Comparison of ENCODE assay signal across 8 mouse cellular contexts in the genomic region with DNA sequence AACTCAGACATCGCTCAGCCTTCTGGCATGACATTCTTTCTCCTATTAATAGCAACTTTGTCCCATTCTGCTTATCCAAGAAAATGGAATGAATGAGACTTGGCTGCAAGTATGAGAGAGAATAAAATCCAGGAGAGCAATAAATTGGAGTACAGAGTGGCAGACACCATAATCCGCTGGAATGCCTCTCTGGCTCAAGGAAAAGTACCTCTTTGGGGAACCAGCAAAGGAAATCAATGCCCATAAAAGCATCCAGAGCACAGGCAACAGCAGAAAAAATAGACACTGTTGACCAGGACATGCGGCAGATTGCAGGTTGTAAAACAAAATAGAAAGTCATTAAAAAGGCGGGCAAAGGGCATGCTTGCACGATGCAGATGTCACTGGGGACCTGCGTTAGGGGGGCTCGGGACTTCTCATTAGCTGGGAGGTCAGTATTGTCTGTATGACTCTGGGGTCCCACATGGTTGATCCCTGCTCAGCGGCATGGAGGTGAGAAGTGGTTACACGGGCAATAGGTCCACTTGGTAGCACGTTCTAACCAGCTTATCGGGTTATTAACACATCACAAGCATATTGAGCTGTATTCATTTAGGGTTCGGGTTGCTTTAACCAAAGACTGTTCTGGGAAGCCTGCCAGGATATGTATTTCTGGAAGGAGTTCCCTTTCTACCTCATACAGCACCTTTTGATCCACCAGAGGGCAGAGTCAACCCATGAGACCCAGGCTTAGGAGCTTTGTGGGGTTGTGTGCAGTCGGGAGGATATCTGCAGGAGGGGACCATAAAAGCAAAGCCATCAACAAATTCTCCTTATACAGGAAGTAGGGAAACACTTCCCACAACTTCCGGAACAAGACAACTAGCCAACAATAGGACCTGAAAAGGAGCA.
DNase-seq lines count a peak whose midpoint lies in the region; ATAC-seq lines count a peak whose summit lies in the region.

No protein-coding gene starts in this region.

- no peak overlapping the region for H3K9ac ChIP-seq in forebrain, embryonic 15.5 days (replicated peaks)
- no peak overlapping the region for H3K9ac ChIP-seq in hindbrain, embryonic 14.5 days
- H3K9ac ChIP-seq in neural tube, embryonic 11.5 days (ENCODE audit: low read length) = no peak overlapping the region

- H3K27ac ChIP-seq in forebrain, embryonic 15.5 days (replicated peaks) = no peak overlapping the region
- H3K27ac ChIP-seq in hindbrain, embryonic 14.5 days = no peak overlapping the region
- no peak overlapping the region for H3K27ac ChIP-seq in neural tube, embryonic 11.5 days (ENCODE audit: low read depth, low read length)

- H3K4me1 ChIP-seq in forebrain, embryonic 15.5 days = peaks cover 34% of the 10 kb centered on the region
- H3K4me1 ChIP-seq in hindbrain, embryonic 14.5 days (replicated peaks; ENCODE audit: control insufficient read depth, insufficient read depth, low read length) = peaks cover 29% of the 10 kb centered on the region
- H3K4me1 ChIP-seq in neural tube, embryonic 11.5 days (ENCODE audit: control insufficient read depth, insufficient read depth, low read length) = peaks cover 6% of the 10 kb centered on the region

- DNase-seq in NIH3T3 (ENCODE audit: low read depth) = peak; percentile 6
- DNase-seq in brain, adult 2 months (ENCODE audit: low read depth, low spot score) = peak; percentile 95
- DNase-seq in hindbrain, embryonic 14.5 days (ENCODE audit: low spot score) = peak; percentile 73
- peak; percentile 52 for DNase-seq in left cerebral cortex, adult 11 months (ENCODE audit: low spot score)
- DNase-seq in neural tube, embryonic 11.5 days (ENCODE audit: low spot score) = peak; percentile 35
- no peak for DNase-seq in thymus, postnatal 4 days
- DNase-seq in testis, postnatal 14 days (ENCODE audit: low spot score) = no peak

- WGBS in forebrain, embryonic 15.5 days = 51% methylated on average over 14 of the region's 14 CpGs
- 48% methylated on average over 14 of the region's 14 CpGs for WGBS in hindbrain, embryonic 14.5 days
- WGBS in neural tube, embryonic 11.5 days = 49% methylated on average over 14 of the region's 14 CpGs

- H3K36me3 ChIP-seq in forebrain, embryonic 15.5 days = no peaks in the 10 kb centered on the region
- no peaks in the 10 kb centered on the region for H3K36me3 ChIP-seq in hindbrain, embryonic 14.5 days (replicated peaks; ENCODE audit: control insufficient read depth, insufficient read depth)
- no peaks in the 10 kb centered on the region for H3K36me3 ChIP-seq in neural tube, embryonic 11.5 days (ENCODE audit: control insufficient read depth, insufficient read depth, low read length)

- H3K27me3 ChIP-seq in forebrain, embryonic 15.5 days = no peaks in the 10 kb centered on the region
- no peaks in the 10 kb centered on the region for H3K27me3 ChIP-seq in hindbrain, embryonic 14.5 days (ENCODE audit: control insufficient read depth, insufficient read depth, low read length)
- H3K27me3 ChIP-seq in neural tube, embryonic 11.5 days (ENCODE audit: control insufficient read depth, insufficient read depth, low read length) = no peaks in the 10 kb centered on the region

- H3K4me3 ChIP-seq in forebrain, embryonic 15.5 days = no peak overlapping the region
- H3K4me3 ChIP-seq in hindbrain, embryonic 14.5 days (replicated peaks; ENCODE audit: low read length) = no peak overlapping the region
- no peak overlapping the region for H3K4me3 ChIP-seq in neural tube, embryonic 11.5 days (ENCODE audit: low read depth, low read length)

- no peak overlapping the region for H3K4me2 ChIP-seq in forebrain, embryonic 15.5 days (replicated peaks)
- no peak overlapping the region for H3K4me2 ChIP-seq in hindbrain, embryonic 14.5 days (replicated peaks)
- no peak overlapping the region for H3K4me2 ChIP-seq in neural tube, embryonic 11.5 days (ENCODE audit: low read depth)

- peak; percentile 72 for ATAC-seq in forebrain, embryonic 15.5 days (replicated peaks)
- no peak for ATAC-seq in hindbrain, embryonic 14.5 days (ENCODE audit: low FRiP score)
- no peak for ATAC-seq in neural tube, embryonic 11.5 days (ENCODE audit: insufficient read depth, low FRiP score, low TSS enrichment)

- H3K9me3 ChIP-seq in forebrain, embryonic 15.5 days = no peaks in the 10 kb centered on the region
- no peaks in the 10 kb centered on the region for H3K9me3 ChIP-seq in hindbrain, embryonic 14.5 days (ENCODE audit: control insufficient read depth, low read length)
- H3K9me3 ChIP-seq in neural tube, embryonic 11.5 days (ENCODE audit: control insufficient read depth, low read length) = no peaks in the 10 kb centered on the region

Comparison
In these comparisons a context has a peak if more than half of its experiments do, and no peak if none do; other contexts are left out.
1. DNase-seq: peak in NIH3T3 (single experiment), brain, adult 2 months (single experiment), hindbrain, embryonic 14.5 days (single experiment), left cerebral cortex, adult 11 months (single experiment) and neural tube, embryonic 11.5 days (single experiment); none in thymus, postnatal 4 days (single experiment) and testis, postnatal 14 days (single experiment).